Mouse (Mus musculus) limb, embryonic 10.5 days (tissue): ENCODE measurements at regions not wholly inside any gene's neighbourhood (a gene's known extent, or its start where the extent isn't known, plus 50 kb on each side); places are given as distances from the start of the nearest gene placed in this dataset.

ENCODE experiments used
- DNase-seq: peaks from one replicate; pipeline ENCODE4 v3.0.0-alpha.2; 2017; ENCODE audit warnings: low spot score
- H3K27ac ChIP-seq: fragments of 300-500 bp; sonication (generic); 2 replicates; pipeline ENCODE4 v1.5.1; 2016; ENCODE audit warnings: mild to moderate bottlenecking
- H3K27me3 ChIP-seq: fragments of 300-500 bp; sonication (generic); 2 replicates; pipeline ENCODE4 v1.6.1; 2016; ENCODE audit warnings: low read depth, mild to moderate bottlenecking; ENCODE audit not compliant: poor library complexity, severe bottlenecking
- H3K36me3 ChIP-seq: fragments of 300-500 bp; sonication (generic); 2 replicates; pipeline ENCODE4 v1.6.1; 2016; ENCODE audit warnings: mild to moderate bottlenecking, moderate library complexity
- H3K4me1 ChIP-seq: fragments of 300-500 bp; sonication (generic); 2 replicates; pipeline ENCODE4 v1.6.1; 2016
- H3K4me3 ChIP-seq: fragments of 300-500 bp; sonication (generic); 2 replicates; pipeline ENCODE4 v1.5.1; 2016; ENCODE audit warnings: mild to moderate bottlenecking, moderate library complexity
- H3K9me3 ChIP-seq: fragments of 300-500 bp; sonication (generic); replicated peaks from 2 replicates; pipeline ENCODE4 v1.6.1; 2016; ENCODE audit warnings: mild to moderate bottlenecking
- WGBS: fragments of 180-500 bp; shearing (Covaris S2); methylation state at CpG from one replicate; pipeline ENCODE4 v1.1.7; 2016; 5-methylcytosine and 5-hydroxymethylcytosine counted together

- 75% methylated on average over 8 of the region's 8 CpGs for WGBS
- no peak overlapping the region for H3K4me3 ChIP-seq
These were observed 170.9 kb downstream of the Spry2 start for GRCm38 (mm10) chr14:105725741-105726140.

GRCm38 (mm10) chr14:105722923-105723322 is 173.7 kb downstream of the Spry2 start:
- no peak for DNase-seq

More at GRCm38 (mm10) chr14:105725741-105726140, 170.9 kb downstream of the Spry2 start:
- Histone ChIP-seq H3K27ac (no peak overlapping the region), H3K4me1 (peaks cover 15% of the 10 kb centered on the region), H3K27me3 (no peaks in the 10 kb centered on the region), H3K36me3 (no peaks in the 10 kb centered on the region), H3K9me3 (no peaks in the 10 kb centered on the region)
- no peak for DNase-seq

GRCm38 (mm10) chr14:105721576-105721975 is 175.0 kb downstream of the Spry2 start:
- 90% methylated on average over 3 of the region's 3 CpGs for WGBS
- no peak for DNase-seq
- no peaks in the 10 kb centered on the region for H3K27me3 ChIP-seq
- no peaks in the 10 kb centered on the region for H3K9me3 ChIP-seq
- no peak overlapping the region for H3K4me3 ChIP-seq
- H3K27ac ChIP-seq: no peak overlapping the region
- H3K36me3 ChIP-seq: no peaks in the 10 kb centered on the region
- H3K4me1 ChIP-seq: peaks cover 18% of the 10 kb centered on the region

More at GRCm38 (mm10) chr14:105722923-105723322, 173.7 kb downstream of the Spry2 start:
- no peaks in the 10 kb centered on the region for H3K27me3 ChIP-seq
- H3K27ac ChIP-seq: no peak overlapping the region
- H3K36me3 ChIP-seq: no peaks in the 10 kb centered on the region
- 72% methylated on average over 2 of the region's 2 CpGs for WGBS
- H3K9me3 ChIP-seq: no peaks in the 10 kb centered on the region
- H3K4me1 ChIP-seq: peaks cover 16% of the 10 kb centered on the region
- no peak overlapping the region for H3K4me3 ChIP-seq

- Histone ChIP-seq H3K27ac (no peak overlapping the region), H3K4me3 (no peak overlapping the region), H3K27me3 (no peaks in the 10 kb centered on the region), H3K36me3 (no peaks in the 10 kb centered on the region), H3K4me1 (peaks cover 15% of the 10 kb centered on the region), H3K9me3 (no peaks in the 10 kb centered on the region)
- DNase-seq: no peak
- WGBS: 92% methylated on average over 6 of the region's 6 CpGs
These were observed 175.7 kb downstream of the Spry2 start for GRCm38 (mm10) chr14:105720816-105721510.

- Histone ChIP-seq H3K27ac (no peak overlapping the region), H3K27me3 (no peaks in the 10 kb centered on the region), H3K36me3 (no peaks in the 10 kb centered on the region), H3K9me3 (no peaks in the 10 kb centered on the region), H3K4me1 (peaks cover 15% of the 10 kb centered on the region), H3K4me3 (no peak overlapping the region)
- 80% methylated on average over 6 of the region's 6 CpGs for WGBS
- no peak for DNase-seq
These were observed 177.8 kb downstream of the Spry2 start for GRCm38 (mm10) chr14:105718676-105719441.

- Histone ChIP-seq H3K27ac (no peak overlapping the region), H3K27me3 (no peaks in the 10 kb centered on the region), H3K36me3 (no peaks in the 10 kb centered on the region), H3K9me3 (no peaks in the 10 kb centered on the region), H3K4me1 (peaks cover 11% of the 10 kb centered on the region), H3K4me3 (no peak overlapping the region)
- DNase-seq: no peak
- WGBS: 37% methylated on average over 2 of the region's 2 CpGs
These were observed 178.8 kb downstream of the Spry2 start for GRCm38 (mm10) chr14:105717821-105718220.

GRCm38 (mm10) chr14:105708691-105709090 is 187.9 kb downstream of the Spry2 start:
- Histone ChIP-seq H3K9me3 (no peaks in the 10 kb centered on the region), H3K27ac (no peak overlapping the region), H3K36me3 (no peaks in the 10 kb centered on the region), H3K27me3 (no peaks in the 10 kb centered on the region), H3K4me3 (no peak overlapping the region), H3K4me1 (no peaks in the 10 kb centered on the region)
- WGBS: 89% methylated on average over 2 of the region's 2 CpGs
- no peak for DNase-seq

GRCm38 (mm10) chr14:105706756-105707155 is 189.9 kb downstream of the Spry2 start:
- WGBS: 96% methylated on average over 7 of the region's 7 CpGs
- no peaks in the 10 kb centered on the region for H3K9me3 ChIP-seq

GRCm38 (mm10) chr14:105698616-105699015 is 198.0 kb downstream of the Spry2 start:
- no peaks in the 10 kb centered on the region for H3K27me3 ChIP-seq
- H3K9me3 ChIP-seq: no peaks in the 10 kb centered on the region
- no peak overlapping the region for H3K27ac ChIP-seq
- H3K36me3 ChIP-seq: no peaks in the 10 kb centered on the region
- peaks cover 4% of the 10 kb centered on the region; the same call in 1 of the 2 replicates for H3K4me1 ChIP-seq
- 38% methylated on average over 1 of the region's 1 CpGs for WGBS
- no peak overlapping the region for H3K4me3 ChIP-seq
- DNase-seq: no peak

More at GRCm38 (mm10) chr14:105706756-105707155, 189.9 kb downstream of the Spry2 start:
- H3K36me3 ChIP-seq: no peaks in the 10 kb centered on the region
- H3K27me3 ChIP-seq: no peaks in the 10 kb centered on the region
- DNase-seq: no peak
- H3K27ac ChIP-seq: no peak overlapping the region
- H3K4me3 ChIP-seq: no peak overlapping the region
- no peaks in the 10 kb centered on the region for H3K4me1 ChIP-seq

GRCm38 (mm10) chr14:105698086-105698485 is 198.5 kb downstream of the Spry2 start:
- H3K27me3 ChIP-seq: no peaks in the 10 kb centered on the region
- H3K27ac ChIP-seq: no peak overlapping the region
- 92% methylated on average over 1 of the region's 1 CpGs for WGBS
- peaks cover 4% of the 10 kb centered on the region; the same call in 1 of the 2 replicates for H3K4me1 ChIP-seq
- H3K36me3 ChIP-seq: no peaks in the 10 kb centered on the region
- no peak for DNase-seq
- no peak overlapping the region for H3K4me3 ChIP-seq
- H3K9me3 ChIP-seq: no peaks in the 10 kb centered on the region

GRCm38 (mm10) chr14:105697398-105697797 is 199.2 kb downstream of the Spry2 start:
- H3K9me3 ChIP-seq: no peaks in the 10 kb centered on the region
- H3K27me3 ChIP-seq: no peaks in the 10 kb centered on the region
- no peaks in the 10 kb centered on the region for H3K36me3 ChIP-seq
- no peak for DNase-seq
- H3K4me3 ChIP-seq: no peak overlapping the region
- H3K4me1 ChIP-seq: peaks cover 4% of the 10 kb centered on the region; the same call in 1 of the 2 replicates
- WGBS: 90% methylated on average over 13 of the region's 13 CpGs
- H3K27ac ChIP-seq: no peak overlapping the region

- Histone ChIP-seq H3K4me3 (no peak overlapping the region), H3K36me3 (no peaks in the 10 kb centered on the region), H3K4me1 (peaks cover 4% of the 10 kb centered on the region; the same call in 1 of the 2 replicates), H3K9me3 (no peaks in the 10 kb centered on the region), H3K27me3 (no peaks in the 10 kb centered on the region), H3K27ac (no peak overlapping the region)
- DNase-seq: no peak
These were observed 201.7 kb downstream of the Spry2 start for GRCm38 (mm10) chr14:105694969-105695368.

- no peak overlapping the region for H3K27ac ChIP-seq
- no peaks in the 10 kb centered on the region for H3K27me3 ChIP-seq
- 86% methylated on average over 4 of the region's 4 CpGs for WGBS
- no peaks in the 10 kb centered on the region for H3K9me3 ChIP-seq
- no peak overlapping the region for H3K4me3 ChIP-seq
- DNase-seq: no peak
- H3K4me1 ChIP-seq: peaks cover 3% of the 10 kb centered on the region; the same call in 1 of the 2 replicates
- no peaks in the 10 kb centered on the region for H3K36me3 ChIP-seq
These were observed 202.9 kb downstream of the Spry2 start for GRCm38 (mm10) chr14:105693713-105694112.
